Mouse (Mus musculus) cerebellum, adult 11-12 months (tissue): ENCODE results near the gene Tppp.
A peak's percentile ranks its signal among the peaks of the same experiment; 100 is the strongest.
"Not testable (repeated sequence)": the region's sequence is repeated elsewhere in the genome, so short reads cannot be mapped to it uniquely, and the experiment has no call there.

ENCODE experiments used
- DNase-seq: peaks from one replicate; pipeline ENCODE4 v3.0.0; 2022

The Tppp gene

DNA sequence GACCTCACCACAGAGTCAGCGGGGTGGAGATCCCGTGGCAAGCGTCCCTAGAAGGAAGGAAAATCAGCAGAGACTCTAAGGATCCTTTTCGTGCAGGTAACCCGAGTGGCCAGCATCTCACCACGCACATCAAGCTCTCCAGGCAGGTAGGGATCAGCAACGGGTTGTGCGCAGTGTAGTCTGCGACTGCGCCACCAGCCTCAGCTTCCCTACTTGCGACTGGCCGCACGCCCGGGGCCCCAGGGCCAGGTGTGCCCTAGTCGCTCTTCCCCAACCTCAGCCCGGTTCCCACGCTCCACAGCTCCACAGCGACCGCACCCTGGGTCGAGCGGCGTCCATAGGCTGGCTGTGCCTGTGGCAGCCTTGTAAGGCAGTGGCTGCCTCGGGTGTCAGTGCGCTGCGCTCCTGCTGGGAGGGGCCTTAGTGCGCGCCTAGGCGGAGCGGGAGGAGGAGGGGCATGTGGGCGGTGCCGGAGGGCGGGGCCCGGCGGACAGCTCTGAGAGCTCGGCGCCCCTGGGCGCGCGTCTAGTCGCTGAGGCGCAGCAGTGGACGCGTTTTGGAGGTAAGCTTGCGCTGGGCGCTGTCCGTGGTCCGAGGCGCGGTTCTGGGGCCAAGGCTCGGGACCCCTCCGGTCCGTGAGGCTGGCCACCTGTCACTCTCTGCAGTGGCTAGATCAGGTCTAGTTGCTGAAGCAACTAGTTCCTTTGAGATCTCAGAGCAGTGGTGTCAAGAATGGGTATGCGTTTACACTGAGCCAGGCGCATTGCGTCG lies at the start of gene Tppp:
Gene Tppp, plus strand, starts transcription at position 460 of the 771 bp plus-strand sequence.
- peak; percentile 96 for DNase-seq

DNA sequence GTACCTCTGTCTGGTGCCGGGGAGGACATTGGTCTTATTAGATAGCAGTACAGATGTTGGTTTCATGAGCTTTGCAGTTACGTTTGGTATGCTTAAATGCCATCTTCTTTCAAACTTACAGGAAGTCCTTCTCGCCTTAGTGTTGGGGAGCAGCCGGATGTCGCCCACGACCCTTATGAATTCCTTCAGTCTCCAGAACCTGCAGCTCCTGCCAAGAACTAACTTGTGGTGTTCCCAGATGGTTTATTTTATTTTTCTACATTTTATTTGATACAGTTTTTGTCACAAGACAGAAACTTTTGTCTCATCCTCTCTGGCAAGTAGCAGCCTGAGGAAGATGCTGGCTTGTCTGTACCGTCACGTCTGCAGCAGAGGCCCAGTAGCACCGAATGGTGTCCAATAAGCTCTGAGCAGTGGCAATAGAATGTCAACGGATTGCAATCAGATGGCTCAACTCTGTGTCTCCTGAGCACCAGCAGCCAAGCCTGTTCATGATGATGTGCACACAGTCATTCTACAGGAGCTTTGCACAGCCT lies 49.0 kb upstream of the Tppp start:
- DNase-seq: no peak

DNA sequence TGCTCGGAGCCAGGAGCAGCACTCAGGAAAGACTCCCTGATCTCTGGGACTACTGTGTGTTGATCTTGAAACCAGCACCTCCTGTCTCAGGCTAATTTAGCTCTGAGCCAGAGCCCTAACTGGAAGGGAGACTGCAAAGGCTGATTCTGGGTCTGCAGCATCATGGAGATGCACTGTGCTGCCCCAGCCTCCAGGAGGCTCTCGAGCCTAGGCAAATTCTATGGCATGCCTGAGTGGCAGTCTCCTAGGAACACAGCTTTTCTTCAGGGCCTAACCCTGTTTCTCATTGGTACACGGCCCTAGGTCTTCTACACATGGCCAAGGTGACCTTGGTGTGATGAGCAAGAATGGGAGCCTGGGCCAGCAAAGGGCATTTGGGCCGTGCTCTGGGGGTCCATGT lies 48.0 kb upstream of the Tppp start:
- DNase-seq: no peak

DNA sequence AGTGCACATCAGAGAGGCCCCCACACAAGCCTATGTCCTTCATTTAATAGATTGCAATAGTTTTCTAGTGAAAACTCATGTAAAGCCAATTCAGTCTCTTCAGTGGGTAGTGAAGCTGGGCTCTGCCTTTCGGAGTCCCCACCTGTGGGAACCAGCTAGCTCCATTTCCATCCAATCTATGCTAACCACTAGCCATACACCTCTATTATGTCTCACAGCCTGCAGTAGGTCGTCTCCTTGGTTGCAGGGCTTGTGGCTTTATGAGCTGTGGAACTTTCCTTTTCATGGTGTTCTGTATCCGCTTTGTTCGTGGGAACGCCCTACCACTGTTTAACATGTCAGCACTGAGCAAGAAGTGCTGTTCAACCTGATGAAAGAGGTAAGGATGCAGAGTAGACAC lies 45.7 kb upstream of the Tppp start, which contains the start of gene Zdhhc11:
Gene Zdhhc11, plus strand, starts transcription at position 301 of the 400 bp plus-strand sequence.
- no peak for DNase-seq

DNA sequence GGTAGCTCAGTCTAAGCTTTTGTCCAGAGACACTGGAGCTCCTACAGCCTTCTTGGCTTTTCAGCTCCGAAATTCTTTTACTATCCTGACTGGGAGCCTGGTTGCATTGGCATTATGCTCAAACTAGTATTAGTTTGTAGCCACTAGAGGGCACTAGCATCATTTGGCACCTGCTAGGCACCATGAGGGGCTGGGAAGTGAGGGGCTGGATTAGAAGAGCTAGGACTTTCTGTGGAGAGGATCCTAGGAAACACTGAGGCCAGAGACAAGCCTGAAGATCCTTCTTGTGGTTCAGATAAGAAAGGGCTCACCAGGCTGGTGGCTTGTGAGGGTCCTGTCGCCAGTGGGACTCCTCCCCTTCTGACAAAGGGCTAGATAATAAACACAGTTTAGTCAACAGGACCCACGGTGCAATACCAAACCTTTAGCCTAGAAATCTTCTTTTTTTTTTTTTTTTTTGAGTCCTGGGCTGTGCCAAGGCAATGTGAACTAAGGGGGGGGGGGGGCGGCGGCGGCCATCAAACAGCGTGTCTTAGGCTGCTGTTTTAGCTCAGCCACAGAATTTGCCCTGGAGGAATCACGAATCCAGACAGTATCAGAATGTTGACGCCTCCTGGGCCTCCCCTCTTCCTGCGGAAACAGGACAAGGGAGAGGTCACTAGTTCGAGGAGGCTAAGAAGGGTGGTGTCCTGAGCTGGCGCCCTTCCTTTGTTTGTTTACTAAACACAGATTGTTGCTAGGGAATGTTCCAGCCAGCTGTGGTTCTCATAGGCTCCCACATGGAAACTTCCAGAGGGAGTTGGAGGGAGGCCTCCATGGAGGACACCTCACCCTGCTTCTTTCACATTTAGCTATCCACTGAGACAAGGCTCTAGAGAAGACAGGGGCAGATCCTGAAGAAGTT lies 38.4 kb upstream of the Tppp start:
- peak; percentile 42 for DNase-seq

DNA sequence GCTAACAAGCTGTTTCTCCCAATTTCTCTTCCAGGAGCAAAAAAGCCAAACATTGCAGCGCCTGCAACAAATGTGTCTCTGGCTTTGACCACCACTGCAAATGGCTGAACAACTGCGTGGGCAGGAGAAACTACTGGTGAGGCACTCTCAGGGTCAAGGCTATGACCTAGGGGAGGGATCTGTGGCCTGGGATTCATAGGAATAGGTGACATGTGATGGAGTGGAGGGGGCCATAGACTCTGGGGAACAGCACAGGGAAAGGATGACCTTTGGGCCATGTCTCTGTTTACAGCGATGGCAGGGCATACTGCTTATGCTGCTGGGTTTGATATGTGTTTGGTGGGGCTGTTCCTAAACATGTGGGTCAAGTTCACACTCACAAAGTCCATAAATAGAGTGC lies 34.7 kb upstream of the Tppp start:
- DNase-seq: no peak

DNA sequence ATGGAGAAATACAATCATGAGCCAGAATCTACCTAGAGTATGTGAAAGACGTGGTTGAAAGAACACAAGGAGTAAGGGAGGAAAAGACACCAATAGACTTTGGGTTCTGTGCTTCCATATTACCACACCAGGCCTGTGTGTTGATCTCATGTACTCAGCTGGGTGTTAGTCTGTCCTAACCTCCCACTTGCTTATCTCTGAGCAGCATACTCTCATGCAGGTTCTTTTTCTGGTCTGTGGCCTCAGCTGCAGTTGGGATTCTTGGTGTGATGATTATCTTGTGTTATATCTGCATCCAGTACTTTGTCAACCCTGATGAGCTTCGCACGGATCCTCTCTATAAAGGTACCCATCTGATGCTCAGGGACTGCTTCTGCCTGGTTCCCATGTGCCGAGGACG lies 32.3 kb upstream of the Tppp start:
- DNase-seq: no peak

DNA sequence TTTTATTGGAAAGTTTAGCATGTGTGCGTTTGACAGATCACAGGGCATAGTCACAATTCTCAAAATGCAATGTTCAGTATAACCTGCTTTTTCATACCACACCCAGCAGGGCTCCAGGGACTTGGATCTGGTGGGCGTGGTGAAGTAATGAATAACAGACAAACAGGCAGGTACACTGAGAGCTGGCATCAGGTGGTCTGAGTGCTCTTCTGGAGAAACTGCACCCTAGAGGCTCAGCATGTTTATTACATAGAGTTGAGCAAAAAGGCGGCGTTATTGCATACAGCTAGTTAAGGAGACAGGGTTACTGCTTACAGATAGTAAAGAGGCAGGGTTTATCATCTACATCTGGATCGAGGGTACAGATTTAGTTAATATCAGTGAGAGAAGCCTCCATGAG lies 18.9 kb upstream of the Tppp start:
- no peak for DNase-seq

DNA sequence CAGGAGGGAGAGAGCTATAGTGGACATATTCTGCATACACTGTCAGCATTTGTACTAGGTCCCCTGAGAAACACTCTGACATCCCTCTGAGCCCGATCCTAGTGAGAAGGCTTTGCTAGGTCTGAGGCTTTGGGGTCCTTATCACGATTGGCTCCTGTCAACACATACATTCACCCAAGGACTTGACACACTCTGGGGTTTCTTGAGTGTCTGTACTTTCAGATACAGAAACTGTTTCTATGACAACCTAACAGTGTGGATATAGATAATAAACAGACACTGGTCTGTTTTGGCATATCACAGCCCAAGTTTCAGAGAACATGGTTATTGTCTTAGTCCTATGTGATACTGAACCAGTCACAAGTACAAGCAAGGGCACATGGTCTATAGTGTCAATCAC lies 18.4 kb upstream of the Tppp start:
- DNase-seq: no peak

DNA sequence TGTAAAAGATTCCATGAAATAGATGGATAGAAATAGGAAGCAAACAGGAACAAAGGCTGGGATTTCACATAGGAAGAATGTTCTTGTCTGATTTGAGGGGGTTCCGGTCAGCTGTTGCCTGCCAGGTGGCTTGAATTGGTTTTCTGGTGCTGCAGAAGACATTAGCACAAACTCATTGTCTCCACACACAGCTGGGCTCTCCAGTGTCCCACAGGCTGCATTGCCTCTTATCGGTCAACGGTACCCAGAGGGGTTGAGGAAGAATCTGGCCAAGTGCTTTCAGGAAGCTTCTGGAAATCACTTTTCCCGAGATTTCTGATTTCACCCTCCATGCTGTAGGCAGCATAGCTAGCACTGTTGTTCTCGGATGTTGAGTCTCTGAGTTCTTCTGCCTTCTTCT lies 17.9 kb upstream of the Tppp start:
- DNase-seq: no peak

DNA sequence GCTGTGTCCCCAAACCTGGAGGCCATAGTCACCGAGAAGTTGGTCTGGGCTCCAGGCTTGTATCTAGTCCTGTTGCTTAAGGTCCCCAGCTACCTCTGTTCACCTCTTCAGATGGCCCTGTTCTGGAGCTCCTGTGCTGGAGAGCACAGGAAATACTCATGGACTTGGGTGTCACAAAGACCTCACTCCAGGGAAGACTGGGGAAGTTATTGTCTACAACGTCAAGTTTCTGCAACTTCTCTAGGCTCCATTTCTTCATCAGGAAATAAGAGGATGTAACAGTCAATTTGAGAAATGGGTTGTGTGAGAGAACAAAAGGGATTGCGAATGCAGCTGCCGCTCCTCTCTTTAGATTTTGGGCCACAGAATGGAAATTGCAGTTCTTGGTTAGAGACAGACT lies 12.8 kb upstream of the Tppp start:
- DNase-seq: no peak

DNA sequence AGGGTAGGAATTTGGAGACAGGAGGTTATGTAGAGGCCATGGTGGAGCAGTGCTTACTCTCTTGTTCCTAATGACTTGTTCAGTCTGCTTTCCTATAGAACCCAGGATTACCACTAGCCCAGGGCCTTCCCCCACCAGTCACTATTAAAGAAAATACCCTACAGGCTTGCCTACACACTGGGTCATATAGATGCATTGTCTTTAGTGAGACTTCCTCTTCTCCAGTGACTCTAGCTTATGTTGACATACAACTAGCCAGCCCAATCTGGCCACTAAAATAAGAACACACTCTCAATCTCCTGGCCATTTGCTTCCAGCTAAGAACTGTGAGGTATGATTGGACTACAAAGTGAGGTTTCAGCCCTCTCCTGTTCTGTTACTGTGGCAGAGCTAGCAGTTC lies 8.7 kb upstream of the Tppp start:
- no peak for DNase-seq

DNA sequence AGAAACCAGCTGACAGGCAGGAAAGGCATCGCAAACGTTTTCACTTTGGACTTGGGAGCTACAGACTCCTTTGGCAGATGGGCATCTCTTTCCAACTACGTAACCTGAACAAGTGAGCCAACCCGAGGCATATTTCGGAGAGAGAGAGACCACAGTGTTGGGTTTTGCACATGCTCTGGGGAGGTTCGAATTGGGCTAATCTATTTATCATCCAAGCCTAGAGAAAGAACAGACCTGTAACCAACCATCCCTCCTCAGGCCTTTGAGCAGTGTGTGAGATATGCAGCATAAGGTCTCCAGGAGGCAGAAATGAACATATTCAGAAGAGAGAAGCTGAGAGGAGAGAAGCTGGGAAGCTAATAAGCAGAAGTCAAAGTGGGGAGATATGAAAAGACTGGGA lies 8.2 kb upstream of the Tppp start:
- DNase-seq: no peak

DNA sequence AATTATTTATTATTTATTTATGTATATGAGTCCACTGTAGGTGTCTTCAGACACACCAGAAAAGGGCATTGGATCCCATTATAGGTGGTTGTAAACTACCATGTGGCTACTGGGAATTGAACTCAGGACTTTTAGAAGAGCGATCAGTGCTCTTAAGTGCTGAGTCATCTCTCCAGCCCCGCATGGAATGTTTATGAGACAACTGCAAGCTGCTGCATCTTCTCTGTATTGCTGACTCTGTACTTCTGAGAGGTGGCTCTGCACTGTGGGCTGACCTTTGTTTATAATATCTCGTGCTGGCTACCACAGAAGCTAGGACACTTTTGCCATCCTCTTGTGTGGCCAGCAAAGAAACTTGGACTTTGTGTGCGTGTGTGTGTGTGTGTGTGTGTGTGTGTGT lies 7.7 kb upstream of the Tppp start:
- no peak for DNase-seq

DNA sequence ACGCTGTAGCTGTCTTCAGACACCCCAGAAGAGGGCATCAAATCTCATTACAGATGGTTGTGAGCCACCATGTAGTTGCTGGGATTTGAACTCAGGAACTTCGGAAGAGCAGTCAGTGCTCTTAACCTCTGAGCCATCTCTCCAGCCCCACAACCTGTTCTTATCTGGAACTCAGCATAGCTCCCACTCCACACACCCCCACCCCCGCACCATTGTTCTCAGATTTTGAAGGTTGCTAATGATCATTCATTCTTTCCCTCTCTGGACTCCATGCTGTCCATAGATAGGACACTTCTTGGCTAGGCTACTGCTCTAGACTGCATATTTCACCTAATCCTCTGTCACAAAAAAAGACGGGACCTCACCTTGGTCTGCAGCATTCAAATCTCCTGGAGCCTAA lies 2.3 kb upstream of the Tppp start:
- DNase-seq: not testable (repeated sequence)

DNA sequence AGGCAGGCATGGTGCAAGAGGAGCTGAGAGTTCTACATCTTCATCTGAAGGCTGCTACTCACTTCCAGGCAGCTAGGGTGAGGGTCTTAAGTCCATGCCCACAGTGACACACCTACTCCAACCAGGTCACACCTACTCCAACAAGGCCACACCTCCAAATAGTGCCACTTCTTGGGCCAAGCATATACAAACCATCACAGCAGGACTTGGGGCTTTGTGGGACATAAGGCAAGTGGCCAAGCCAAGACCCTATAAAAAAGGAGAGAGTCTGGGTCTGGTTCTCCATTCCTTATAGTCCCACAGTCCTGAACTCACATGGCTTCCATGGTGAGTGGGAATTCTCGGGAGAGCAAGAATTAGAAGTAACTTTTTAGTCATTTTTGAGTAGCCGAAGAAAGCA lies 991 bp upstream of the Tppp start:
- peak; percentile 50 for DNase-seq

DNA sequence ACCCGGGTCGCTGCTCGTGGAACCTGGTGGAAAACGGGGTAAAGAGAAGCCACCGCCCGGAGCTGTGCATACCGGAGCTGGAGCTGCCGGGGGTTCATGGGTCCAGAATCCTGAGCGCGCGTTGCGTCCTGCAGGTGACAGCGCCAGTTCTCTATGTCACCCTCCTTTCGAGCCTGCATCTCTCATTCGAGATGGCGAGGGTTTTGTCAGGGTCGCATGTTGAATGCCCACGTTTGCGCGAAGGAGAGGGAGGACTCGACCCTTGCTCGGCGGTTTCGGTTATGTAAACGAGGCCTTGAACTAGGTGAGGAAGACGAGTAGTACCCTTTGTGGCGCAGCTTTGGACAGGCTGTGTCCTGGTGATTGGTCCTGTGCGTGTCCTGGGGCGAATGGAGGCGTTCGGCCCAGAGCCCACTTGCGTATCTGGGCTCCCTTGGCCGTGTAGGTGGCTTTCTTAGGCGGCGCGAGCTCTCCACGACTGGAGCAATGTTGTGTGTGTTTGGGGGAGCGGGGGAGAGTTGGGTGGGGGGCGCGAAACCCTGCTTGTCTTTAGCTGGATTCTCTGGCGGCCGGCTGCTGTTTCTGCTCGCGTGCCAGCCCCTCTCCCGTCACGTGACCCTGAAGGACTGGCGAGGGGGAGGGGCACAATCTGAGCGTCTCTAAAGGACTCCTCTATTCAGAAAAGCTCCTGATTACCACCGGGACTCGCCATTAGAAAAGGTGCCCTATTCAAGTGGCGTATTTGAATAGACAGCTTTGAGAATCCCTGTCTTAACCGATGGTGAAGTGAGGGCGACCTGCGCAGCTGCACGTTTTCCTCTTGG lies 796 bp downstream of the Tppp start:
- DNase-seq: peak; percentile 85

DNA sequence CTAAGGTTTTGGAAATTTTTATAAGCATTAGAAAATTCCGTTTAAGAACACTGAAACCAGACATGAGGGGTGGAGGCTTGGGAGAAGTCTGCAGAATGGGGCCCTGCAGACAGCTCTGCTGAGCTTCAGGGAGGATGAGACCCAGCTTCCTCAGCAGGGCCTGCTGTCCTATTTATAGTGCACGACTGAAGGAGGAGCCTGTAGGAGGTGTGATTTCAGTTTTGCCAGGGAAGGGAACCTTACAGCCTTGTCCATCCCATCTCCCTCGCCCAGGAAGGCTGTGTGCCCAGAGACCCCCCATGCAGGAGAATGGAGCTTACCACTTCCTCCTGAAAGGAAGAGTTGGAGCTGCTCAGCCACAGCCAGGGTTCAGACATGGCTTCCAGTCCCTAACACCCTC lies 1.5 kb downstream of the Tppp start:
- peak; percentile 71 for DNase-seq

DNA sequence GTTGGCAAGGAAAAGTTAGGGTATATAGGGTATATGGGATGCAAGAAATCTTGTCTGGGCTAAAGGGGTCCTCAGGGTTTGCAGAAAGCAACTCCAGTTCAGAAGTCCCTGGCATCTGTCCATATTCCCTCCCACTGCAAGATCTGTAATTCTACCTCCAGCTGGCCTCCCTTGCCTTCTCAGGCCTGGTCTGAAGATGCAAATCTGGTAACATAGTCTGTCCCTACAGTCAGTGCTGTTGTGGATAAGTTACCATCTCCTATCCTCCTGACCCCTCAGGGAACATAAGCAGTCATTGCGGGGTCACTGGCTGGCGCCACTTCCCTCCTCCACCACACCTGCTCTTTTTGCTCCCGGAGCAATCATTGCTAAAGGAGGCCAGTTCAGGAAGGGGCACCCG lies 6.7 kb downstream of the Tppp start:
- no peak for DNase-seq

DNA sequence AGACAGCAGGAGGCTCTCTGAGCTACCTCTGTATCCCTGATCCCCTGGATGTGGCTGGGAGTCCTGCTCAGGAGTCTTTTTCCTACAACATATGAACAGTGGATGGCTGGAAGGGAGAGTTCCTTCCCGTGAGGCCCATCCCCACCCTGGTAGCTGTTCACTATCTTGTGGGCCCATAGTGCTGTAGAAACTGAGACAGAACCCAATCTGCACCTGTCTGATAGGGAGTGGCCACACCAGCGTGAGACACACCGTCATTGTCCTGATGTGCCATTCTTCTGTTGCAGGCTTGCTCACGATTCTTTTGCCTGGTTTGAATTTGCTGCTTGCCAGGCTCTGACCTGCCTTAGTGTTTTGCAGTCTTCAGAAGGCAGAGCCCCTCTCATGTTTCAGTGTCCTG lies 8.2 kb downstream of the Tppp start:
- no peak for DNase-seq

DNA sequence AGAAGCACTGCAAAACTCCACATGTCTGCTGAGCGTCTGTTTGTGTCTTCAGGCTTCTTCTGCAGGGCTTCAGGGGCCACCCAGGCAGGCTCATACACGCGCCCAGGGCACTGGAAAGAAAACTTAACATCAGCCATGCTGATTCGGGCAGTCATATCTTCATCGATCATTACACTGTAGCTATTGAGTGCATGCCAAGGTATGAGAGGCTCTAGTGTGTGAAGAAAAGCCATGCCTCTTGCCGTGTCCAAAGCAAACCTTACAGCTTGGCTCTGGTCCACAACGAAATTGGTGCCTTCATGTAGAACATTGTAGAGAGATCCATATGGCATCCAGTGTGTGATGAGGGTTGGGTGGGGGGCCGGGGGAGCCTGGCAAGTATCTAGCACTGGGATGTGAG lies 9.8 kb downstream of the Tppp start:
- DNase-seq: not testable (repeated sequence)

DNA sequence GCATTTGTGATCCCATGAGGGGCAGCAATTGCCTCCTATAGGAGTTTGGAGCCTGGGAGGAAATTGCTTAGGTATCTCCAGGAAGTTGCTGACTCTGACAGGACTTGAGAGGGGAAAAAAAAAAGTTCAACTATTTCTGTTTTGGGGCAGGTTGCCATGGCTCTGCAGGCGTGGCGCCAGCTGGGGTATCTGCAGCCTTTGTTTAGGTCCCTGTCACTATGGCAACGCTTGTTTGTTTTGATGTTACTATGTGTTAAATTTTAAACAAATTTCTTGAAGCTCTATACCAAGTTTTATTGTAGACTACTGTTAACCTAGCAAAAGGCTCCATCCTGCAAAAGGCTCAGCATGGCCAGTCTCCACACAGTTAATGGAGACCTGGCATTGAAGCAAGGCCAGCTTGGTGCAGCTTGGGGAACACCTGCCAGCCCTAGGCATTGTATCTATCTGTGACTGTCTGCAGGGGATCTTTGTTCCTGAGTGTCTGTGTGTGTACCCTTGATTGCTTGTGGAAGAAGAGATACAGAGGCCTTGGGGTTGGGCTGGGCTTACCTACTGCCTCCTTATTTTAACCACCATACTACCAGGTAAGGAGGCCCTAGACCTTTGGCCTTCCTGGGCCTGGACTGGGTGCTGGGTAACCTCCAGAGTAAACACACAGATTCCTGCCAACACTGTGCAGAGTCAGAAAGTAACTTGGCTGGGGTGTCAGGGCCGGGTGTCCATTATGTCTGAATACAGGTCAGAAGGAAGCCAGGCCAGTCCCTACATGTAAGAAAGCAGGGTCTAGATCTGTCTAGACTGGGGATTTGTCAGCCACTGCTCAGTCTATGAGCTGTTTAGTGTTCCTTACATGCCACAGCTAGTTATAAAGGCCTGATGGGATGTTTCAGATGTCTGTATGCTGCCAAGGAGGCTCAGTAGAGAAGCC lies 16.2 kb downstream of the Tppp start:
- peak; percentile 39 for DNase-seq
